Mouse (Mus musculus) kidney, postnatal 0 days (tissue): ENCODE measurements at regions not wholly inside any gene's neighbourhood (a gene's known extent, or its start where the extent isn't known, plus 50 kb on each side); places are given as distances from the start of the nearest gene placed in this dataset. TPM values are rescaled to one million over a fixed set of nuclear protein-coding genes. Genes with fewer than 3 reads are reported as not detected.
A peak's percentile ranks its signal among the peaks of the same experiment; 100 is the strongest.

Source experiments
- ATAC-seq: fragments of 200-750 bp; cut with Nextera tagmentation; replicated peaks from 2 replicates; pipeline ENCODE4 v1.8.0; 2017; ENCODE audit warnings: low read depth, moderate number of reproducible peaks, moderate TSS enrichment, moderate library complexity; ENCODE audit not compliant: low FRiP score
- DNase-seq: peaks from one replicate; pipeline ENCODE4 v3.0.0-alpha.2; 2016; ENCODE audit warnings: low spot score
- H3K27ac ChIP-seq: fragments of 300-500 bp; sonication (generic); 2 replicates; pipeline ENCODE4 v1.5.1; 2014; ENCODE audit warnings: mild to moderate bottlenecking
- H3K27me3 ChIP-seq: fragments of 300-500 bp; sonication (generic); 2 replicates; pipeline ENCODE4 v1.6.1; 2014; ENCODE audit warnings: low read length, mixed read lengths; ENCODE audit not compliant: insufficient read depth
- H3K36me3 ChIP-seq: fragments of 300-500 bp; sonication (generic); 2 replicates; pipeline ENCODE4 v1.6.1; 2014; ENCODE audit warnings: low read length, mixed read lengths; ENCODE audit not compliant: insufficient read depth
- H3K4me1 ChIP-seq: fragments of 300-500 bp; sonication (generic); replicated peaks from 2 replicates; pipeline ENCODE4 v1.6.1; 2014; ENCODE audit warnings: antibody characterized with exemption, low read length, mixed read lengths; ENCODE audit not compliant: insufficient read depth
- H3K4me2 ChIP-seq: fragments of 300-500 bp; sonication (generic); 2 replicates; pipeline ENCODE4 v1.6.1; 2014; ENCODE audit warnings: mild to moderate bottlenecking, low read length, moderate library complexity, mixed read lengths
- H3K4me3 ChIP-seq: fragments of 300-500 bp; sonication (generic); replicated peaks from 2 replicates; pipeline ENCODE4 v1.5.1; 2014; ENCODE audit warnings: low read depth, low read length
- H3K9ac ChIP-seq: fragments of 300-500 bp; sonication (generic); 2 replicates; pipeline ENCODE4 v1.6.1; 2014; ENCODE audit warnings: low read depth, low read length
- H3K9me3 ChIP-seq: fragments of 300-500 bp; sonication (generic); replicated peaks from 2 replicates; pipeline ENCODE4 v1.6.1; 2016; ENCODE audit warnings: low read length, inconsistent platforms, mixed read lengths
- CTCF ChIP-seq: IDR thresholded peaks from 2 replicates; pipeline ENCODE4 v1.5.1; 2016; ENCODE audit warnings: antibody characterized with exemption, low read depth, mild to moderate bottlenecking, moderate library complexity
- WGBS: fragments of 180-500 bp; shearing (Covaris S2); extraction: QIAGEN DNeasy Blood & Tissue Kit; methylation state at CpG from one replicate; pipeline ENCODE4 v1.1.7; 2014; 5-methylcytosine and 5-hydroxymethylcytosine counted together
- microRNA-seq: library from miRNA; unstranded; fragments of <30 nt; microRNA quantifications from one replicate; pipeline ENCODE4, GENCODE M21; 2016

DNA sequence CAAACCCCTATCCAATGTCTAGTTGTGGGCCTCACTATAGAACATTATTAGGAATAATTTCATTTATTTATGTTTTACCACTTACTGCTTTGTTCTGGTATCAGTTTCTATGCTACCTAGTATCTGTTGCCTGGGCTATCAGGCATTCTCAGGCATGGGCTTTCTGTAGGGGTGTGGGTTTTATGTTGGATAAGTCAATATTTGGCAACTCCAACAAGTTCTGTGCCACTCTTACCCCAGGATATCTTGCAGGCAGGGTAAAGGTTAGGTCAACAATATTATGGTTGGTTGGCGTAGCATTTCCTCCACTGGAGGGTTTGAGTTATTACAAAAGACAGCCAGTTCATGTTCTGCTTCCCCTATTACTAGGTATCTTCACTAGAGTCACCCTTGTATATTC, 65.8 kb downstream of the Smim10l1 start:
- WGBS: 30% methylated on average over 1 of the region's 1 CpGs
- DNase-seq (no peak), ATAC-seq (no peak)
- TF ChIP-seq CTCF: no peak
- H3K9ac ChIP-seq: no peak overlapping the region
- no peaks in the 10 kb centered on the region for H3K36me3 ChIP-seq
- no peak overlapping the region for H3K27ac ChIP-seq
- no peaks in the 10 kb centered on the region for H3K9me3 ChIP-seq
- H3K27me3 ChIP-seq: no peaks in the 10 kb centered on the region
- no peak overlapping the region for H3K4me2 ChIP-seq
- no peaks in the 10 kb centered on the region for H3K4me1 ChIP-seq
- H3K4me3 ChIP-seq: no peak overlapping the region

DNA sequence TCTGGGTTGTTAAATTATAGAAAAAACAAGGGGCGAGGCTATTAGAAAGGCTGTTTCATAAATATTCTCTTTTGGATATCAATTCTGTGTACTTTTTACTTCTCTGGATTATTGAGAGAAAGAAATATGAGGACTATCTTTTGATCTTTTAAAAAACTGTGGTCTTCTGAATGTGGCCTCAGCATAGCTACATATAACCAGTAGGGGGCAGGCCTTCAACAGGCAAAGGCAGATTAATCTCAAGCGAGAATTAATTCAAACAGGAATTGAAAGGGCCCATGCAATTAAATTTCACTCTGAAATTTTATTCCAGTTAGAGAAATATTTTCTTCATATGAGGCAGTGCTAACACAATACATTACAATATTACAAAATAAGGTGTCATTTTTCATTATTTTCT, 66.6 kb downstream of the Smim10l1 start:
- Histone ChIP-seq H3K4me1 (no peaks in the 10 kb centered on the region), H3K9ac (no peak overlapping the region), H3K27me3 (no peaks in the 10 kb centered on the region), H3K4me2 (no peak overlapping the region), H3K27ac (no peak overlapping the region), H3K9me3 (no peaks in the 10 kb centered on the region), H3K4me3 (no peak overlapping the region), H3K36me3 (no peaks in the 10 kb centered on the region)
- DNase-seq: no peak
- WGBS: 55% methylated on average over 2 of the region's 2 CpGs
- peak; percentile 38; the same call in 1 of the 2 replicates for TF ChIP-seq CTCF
- ATAC-seq: no peak

DNA sequence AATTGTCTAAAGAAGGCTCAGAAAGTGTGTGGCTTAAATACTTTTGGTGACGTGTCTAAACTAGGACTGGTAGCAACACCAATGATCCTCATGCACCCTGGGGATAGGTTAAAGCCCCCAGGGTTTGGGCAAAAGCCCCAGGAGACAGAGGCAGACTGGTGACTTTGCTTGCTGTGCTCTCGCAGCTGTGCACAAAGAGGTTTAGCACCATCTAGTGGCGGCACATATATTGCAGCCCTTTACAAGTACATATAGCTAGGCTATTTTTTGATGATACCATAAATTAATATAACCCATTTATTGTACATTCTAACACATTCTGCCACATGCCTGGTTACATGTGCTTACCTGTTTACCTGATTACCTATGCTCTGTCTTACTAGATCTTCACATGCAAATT, 85.8 kb upstream of the 5530400C23Rik start:
- Histone ChIP-seq H3K4me3 (no peak overlapping the region), H3K9ac (no peak overlapping the region), H3K27me3 (no peaks in the 10 kb centered on the region), H3K9me3 (no peaks in the 10 kb centered on the region), H3K4me2 (no peak overlapping the region), H3K36me3 (no peaks in the 10 kb centered on the region), H3K27ac (no peak overlapping the region), H3K4me1 (no peaks in the 10 kb centered on the region)
- ATAC-seq (peak; percentile 68), DNase-seq (peak; percentile 54)
- peak; percentile 90 for TF ChIP-seq CTCF
- 3% methylated on average over 3 of the region's 3 CpGs for WGBS

Small RNA genes in the stretch of these regions (microRNA-seq; reads per million reads assigned to microRNA genes)
- not detected for gene Gm23403
- not detected for gene Gm25019
